Mouse (Mus musculus): ENCODE data around the gene Fam3b.

Gene Fam3b

DNA sequence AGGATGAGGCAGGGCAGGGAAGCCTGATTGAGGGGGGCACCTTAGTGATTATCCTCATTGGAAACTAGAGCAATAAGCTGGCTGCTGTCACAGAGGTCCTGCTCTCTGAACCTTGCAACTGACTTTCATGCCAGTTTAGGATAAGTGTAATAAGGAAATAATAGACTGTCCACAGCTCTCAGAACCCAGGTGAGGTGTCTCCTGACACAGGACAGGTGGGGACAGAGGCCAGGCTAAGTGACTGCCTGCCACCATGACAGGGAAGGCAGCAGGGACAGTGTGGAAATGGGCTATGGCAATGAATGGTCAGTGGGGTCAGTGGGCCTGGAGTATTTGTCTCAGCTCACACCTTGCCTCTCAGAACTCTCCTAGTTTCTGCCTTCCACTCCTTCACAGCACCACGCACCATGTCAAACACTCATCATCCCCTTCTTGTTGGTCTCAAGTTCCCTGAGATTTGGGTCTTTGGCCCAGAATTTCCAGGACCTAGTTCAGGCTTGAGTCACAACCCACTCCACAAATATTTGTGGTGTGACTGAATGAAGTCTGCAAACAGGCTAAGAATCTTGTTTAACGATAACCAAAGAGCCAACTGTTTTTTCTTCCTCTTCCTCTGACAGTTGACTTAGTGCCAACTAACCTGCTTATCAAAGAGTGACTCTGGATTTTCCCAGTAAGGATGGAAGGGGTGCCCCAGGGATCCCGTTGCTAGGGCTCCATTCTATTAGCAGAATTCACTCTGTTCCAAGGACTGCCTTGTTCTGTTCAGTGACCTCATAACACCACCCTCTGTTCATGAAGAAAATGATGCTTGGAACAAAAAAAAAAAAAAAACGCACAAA lies at the start of gene Fam3b:
Gene Fam3b, minus strand, starts transcription at position 718 of the 842 bp plus-strand sequence.
- no peak for DNase-seq

DNA sequence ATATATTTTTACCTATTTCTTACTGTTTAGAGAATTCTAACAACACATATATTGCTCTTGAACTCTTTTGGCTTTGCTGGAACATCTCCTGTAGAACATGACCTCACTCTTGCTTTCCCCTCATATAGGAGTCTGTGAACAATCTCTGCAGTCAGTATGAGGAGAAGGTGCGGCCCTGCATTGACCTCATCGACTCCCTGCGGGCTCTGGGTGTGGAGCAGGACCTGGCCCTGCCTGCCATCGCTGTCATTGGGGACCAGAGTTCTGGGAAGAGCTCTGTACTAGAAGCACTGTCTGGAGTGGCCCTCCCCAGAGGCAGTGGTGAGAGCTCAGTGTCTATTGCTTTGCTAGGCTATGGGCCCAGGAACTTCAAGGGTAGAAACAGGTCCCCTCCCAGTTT lies 29.7 kb upstream of the Fam3b start:
- DNase-seq = no peak

DNA sequence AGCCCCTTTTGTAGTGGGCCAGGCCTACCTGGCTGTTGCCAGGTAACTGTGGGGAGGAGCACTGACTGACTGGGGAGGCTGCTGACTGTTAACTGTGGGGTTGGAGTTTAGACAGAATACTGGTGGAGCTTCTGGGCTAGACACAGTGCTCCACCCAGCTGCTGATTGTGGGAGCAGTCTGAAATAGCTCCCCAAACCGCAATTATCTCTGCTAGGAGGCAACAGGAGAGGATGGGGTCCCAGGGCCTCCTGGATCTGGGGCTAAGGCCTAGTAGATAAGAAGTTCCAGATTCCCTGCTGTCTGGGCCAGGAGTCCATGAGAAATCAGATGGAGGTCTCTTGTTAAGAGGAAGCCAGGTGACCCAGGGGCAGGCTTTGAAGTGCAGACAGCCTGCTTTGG lies 22.2 kb upstream of the Fam3b start:
- DNase-seq = no peak

DNA sequence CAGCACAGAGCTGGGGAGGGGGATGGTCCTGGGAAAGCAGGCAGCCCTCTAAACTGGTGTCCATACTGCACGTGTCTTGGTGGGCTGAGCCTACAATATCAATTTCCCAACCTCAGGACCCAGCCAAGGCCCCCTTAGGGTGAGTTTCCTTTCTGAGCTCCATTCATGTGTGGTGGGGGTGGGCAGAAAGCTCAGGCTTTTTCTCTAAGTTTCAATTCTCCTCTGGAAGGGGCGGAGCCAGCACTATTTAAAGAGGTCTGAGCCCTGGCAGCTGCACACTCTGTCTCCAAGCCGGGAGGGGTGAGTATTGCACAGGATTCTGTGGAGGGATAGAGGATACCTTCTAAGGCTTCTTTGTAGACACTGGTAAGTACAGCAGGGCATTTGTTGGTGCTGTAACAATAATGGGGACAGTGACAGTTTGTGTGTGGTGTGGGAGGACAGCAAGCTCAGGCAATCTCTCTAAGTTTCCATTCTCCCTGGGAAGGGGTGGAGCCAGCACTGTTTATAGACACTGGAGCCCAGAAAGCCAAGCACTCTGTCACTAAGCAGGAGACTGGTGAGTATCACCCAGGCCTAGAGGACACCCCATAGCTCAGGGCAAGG lies 21.3 kb upstream of the Fam3b start:
- peak; percentile 47 to 52 for DNase-seq

- DNase-seq = peak; percentile 47 to 76
Measured at GRCm38 (mm10) chr16:97534876-97535461, 20.4 kb upstream of the Fam3b start.

DNA sequence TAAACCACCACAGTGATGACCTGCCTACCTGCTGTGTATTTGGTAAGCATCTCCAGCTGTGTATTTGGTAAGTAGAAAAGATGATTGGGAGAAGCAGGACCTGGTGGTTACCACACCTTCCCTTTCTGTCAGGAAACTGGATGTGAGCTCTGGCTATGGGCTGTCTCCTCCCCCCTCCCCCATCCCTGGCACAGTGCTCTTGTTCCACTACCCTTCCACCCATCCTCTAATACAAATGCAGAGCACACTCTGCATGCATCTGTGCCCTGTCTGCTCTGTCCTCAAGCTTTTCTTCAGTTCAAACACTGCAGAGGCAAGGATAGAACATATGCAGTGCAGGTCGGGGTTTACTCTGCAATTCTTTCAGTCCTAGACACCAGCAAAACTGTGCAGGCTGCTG lies 19.8 kb upstream of the Fam3b start:
- DNase-seq = no peak

DNA sequence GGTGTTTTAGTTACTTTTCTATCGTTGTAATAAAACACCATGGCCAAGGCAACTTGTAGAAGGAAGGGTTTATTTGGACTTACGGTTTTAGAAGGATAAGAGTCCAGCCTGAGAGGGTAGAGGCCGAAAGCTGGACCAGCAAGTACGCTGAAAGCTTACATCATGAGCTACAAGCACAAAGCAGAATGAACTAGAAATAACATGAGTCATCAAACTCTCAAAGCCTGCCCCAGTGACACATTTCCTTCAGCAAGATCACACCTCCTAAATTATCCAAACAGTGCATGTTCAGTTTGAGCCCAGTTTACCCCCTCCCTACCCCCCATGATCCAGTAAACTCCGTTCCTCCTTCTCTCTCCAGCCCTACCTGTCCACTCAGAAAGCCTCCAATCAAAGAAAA lies 19.1 kb upstream of the Fam3b start:
- DNase-seq = no peak

DNA sequence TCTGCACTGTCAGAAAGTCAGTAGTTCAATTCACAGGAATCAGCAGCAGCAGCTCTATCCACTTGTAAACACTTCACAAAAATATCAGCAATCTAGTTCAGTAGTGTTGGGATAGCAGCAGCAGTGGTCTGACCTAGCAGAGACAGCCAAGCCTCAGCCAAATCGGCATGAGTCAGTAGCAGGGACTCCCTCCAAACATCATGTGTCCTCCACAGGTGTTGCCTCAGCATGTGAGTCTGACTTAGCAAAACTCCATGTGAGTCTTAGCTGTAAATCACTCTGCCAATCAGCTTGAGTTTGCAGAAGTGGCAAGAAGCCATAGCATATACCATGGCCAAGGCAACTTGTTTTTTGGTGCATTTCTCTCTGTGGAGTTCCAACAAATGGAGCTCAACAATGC lies 18.5 kb upstream of the Fam3b start:
- no peak for DNase-seq

- no peak for DNase-seq
Measured at GRCm38 (mm10) chr16:97529241-97529640, 14.6 kb upstream of the Fam3b start.

- DNase-seq = peak in 1 of 2 experiments; percentile 64
Measured at GRCm38 (mm10) chr16:97523024-97523423, 8.4 kb upstream of the Fam3b start.

DNA sequence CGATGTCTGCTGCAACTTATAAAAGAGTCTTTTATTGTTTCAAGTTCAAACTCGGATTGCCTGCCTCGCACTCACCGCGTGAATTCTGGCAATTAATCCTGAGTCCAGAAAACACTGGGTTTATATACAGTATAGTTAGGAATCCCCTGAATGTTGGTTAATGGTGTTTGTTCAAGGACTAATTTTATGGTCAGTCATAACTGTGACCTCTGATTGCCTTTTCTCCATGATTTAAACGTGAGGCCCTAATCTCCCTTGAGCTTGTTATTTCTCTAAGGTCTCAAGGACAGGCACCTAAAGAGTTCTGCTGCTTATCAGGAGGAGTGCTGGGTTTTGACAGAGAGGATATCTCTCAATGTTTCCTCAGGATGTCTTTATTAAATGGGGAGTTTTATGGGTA lies 7.4 kb upstream of the Fam3b start:
- no peak for DNase-seq

DNA sequence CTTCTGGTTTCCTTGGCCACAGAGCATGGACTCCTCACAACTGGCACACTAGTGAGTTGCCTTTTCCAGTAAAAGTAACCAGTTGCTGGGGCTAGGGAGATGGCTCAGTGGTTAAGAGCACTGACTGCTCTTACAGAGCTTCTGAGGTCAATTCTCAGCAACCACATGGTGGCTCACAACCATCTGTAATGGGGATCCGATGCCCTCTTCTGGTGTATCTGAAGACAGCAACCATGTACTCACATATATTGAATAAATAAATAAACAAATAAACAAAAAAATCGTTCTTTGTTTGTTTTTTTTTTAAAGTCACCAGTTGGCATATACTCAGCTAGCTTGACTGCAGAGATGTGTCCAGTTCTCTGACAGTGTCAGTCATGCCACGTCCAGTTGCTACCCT lies 1.7 kb upstream of the Fam3b start:
- DNase-seq = no peak

GRCm38 (mm10) chr16:97512347-97512751 lies 2.3 kb downstream of the Fam3b start:
- DNase-seq = no peak

GRCm38 (mm10) chr16:97511495-97511894 lies 3.1 kb downstream of the Fam3b start:
- DNase-seq = no peak

DNA sequence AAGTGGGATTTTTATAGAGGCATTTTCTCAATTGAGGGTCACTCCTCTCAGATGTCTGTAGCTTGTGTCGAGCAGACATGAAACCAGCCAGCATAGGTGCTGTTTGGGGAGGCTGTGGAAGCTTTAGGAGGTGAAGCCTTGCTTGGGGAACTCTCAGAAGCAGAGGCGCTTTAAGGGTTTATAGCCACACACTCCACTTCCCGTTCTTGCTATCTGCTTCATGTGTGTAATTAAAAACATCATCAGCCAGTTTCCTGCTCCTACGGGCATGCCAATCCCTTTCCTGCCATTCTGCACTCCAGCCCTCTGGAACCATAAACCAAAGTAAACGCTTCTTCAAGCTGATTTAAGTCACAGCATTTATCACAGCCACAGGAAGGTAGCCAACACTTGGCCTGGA lies 3.8 kb downstream of the Fam3b start:
- no peak for DNase-seq

- no peak for DNase-seq
Measured at GRCm38 (mm10) chr16:97507783-97508182, 6.8 kb downstream of the Fam3b start.

DNA sequence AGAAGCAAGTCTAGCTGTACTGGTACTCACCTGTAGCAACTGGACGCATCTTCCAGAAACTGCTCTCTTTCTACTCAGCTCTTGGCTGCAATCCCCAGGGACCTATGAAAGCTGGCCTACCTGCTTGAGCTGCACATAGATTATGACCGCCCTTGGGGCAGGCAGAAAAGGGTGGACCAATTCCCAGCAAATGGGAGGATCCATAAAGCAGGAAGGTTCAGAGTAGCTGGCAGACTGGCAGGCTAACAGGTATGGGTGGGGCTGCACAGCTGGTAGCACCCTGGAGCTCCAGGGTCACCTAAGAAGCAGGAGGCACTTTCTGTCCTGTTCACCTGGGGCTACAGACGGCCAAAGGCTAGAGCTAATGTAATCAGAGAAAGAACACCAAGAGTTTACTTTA lies 9.8 kb downstream of the Fam3b start:
- peak in 1 of 2 experiments; percentile 15 for DNase-seq

DNA sequence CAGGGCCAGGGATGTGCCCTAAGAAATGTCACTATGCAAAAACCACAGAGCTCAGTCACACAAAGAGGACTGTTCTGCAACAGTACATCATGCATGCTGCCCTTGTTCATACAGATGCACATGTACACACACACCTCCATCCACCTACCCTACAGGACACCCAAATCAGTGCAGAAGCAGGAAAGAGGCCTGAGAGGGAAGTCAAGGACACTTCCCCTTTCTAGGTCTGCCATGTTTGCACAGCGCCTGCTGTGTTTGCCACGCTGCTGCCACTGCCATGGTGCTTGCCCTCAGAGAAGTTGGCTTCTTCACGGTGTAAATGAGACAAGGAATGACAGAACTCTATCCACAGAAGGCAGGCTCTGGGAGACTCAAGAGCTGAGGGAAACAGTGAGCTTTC lies 10.8 kb downstream of the Fam3b start:
- DNase-seq = no peak

DNA sequence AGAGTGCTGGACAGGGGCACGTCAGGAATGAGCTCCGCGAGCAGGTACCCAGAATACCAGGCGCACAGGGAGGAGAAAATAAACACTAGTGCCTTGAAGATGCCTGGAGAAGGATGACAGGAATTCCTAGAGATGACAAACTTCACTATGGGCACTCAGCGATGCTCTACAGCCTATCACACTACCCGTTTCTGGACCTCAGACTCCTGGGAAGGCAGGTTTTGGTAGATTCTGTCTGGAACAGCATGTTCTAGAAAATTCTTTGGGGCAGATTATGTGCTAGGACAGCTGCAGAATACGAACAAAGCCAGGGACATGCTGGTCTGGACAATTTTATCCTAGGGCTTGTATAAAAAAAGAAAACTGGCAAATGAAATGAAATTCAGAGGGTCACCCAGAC lies 13.7 kb downstream of the Fam3b start:
- no peak for DNase-seq

DNA sequence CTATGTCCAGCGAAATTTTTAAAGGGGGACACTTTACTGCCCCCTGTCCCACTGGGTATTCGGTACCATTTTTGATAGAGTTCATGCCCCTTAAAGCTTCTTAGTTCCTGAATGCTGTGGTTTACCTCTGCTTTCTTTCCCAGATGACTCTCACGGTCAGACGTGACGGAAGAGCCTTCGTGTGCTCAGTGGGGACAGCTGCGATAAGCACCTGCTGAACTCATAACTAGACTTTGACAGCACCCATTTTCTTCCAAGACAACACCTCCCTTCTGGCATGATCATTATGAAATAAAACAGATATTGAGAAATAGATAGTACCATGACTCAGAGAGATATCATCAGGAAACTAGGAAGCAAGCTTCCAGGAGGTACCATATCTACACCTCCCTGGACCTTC lies 15.2 kb downstream of the Fam3b start:
- DNase-seq = no peak

- DNase-seq = no peak
Measured at GRCm38 (mm10) chr16:97498139-97498538, 16.5 kb downstream of the Fam3b start.

GRCm38 (mm10) chr16:97497682-97498081 lies 16.9 kb downstream of the Fam3b start:
- no peak for DNase-seq

DNA sequence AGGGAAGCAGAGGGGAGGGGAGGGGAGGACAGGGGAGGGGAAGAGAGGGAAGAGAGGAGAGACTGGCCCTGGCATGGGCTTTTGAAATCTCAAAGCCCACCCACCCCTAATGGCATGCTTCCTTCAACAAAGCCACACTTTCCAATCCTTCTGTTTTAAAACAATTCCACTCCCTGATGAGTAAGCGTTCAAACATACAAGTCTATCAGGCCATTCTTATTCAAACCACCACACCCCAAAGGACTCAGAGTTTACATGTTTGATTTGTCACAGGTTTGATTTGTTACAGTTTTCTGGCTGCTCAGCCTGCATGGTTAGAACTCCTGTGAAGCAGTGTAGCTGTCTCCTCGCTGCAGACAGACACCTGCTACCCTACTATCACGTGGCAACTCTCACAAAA lies 18.6 kb downstream of the Fam3b start:
- DNase-seq = no peak

GRCm38 (mm10) chr16:97492369-97492768 lies 22.2 kb downstream of the Fam3b start:
- no peak for DNase-seq
